11 mouse cellular contexts compared by ENCODE assay signal in the genomic region with DNA sequence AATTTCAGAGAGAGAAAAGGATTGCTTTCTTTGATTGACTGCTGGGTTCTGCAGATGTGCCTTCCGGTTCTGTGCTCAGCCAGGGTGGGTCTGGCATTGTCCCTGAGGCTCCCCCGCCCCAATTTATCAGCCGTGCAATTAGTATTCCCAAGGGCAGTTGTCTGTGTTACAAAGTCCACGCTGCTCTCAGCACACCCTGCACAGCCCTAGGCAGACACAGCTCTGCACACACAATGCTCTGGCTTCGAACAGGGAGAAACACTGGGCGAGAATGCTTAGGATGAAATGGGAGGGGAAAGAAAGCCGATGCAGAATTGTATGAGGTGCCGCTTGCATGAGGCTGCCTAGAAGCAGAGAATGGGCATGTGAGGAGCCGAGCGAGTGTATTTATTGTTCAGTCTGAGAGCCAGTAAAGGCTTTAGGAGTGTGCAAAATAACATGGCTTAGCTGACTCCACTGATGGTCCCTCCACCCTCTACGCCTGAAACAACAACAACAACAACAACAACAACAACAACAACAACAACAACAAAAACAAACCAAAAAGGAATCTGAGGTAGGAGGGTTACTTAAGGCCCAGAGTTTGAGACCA. TPM values are rescaled to one million over a fixed set of nuclear protein-coding genes. Genes with fewer than 3 reads are reported as not detected.
DNase-seq lines count a peak whose midpoint lies in the region; ATAC-seq lines count a peak whose summit lies in the region.
"Had no signal": no experiment of that assay in that cellular context is flagged by ENCODE, and none has a peak within 500 bp of the region (broad histone marks: within the 10 kb centered on the region; RNA-seq: fewer than 3 reads in every experiment).

No protein-coding gene starts in this region.

- no peaks in the 10 kb centered on the region for H3K36me3 ChIP-seq in hindbrain, embryonic 12.5 days
- H3K36me3 ChIP-seq in midbrain, embryonic 16.5 days (ENCODE audit: control insufficient read depth, insufficient read depth, low read length) = no peaks in the 10 kb centered on the region
- H3K36me3 ChIP-seq: limb, embryonic 13.5 days had no signal

- 21% methylated on average over 11 of the region's 11 CpGs for WGBS in hindbrain, embryonic 12.5 days
- 6% methylated on average over 11 of the region's 11 CpGs for WGBS in midbrain, embryonic 16.5 days

- H3K27ac ChIP-seq in hindbrain, embryonic 12.5 days = peak overlapping the region; percentile 98
- peak overlapping the region; percentile 93 for H3K27ac ChIP-seq in midbrain, embryonic 16.5 days (ENCODE audit: low read length)
- H3K27ac ChIP-seq: kidney, postnatal 0 days; limb, embryonic 13.5 days had no signal

- peaks cover 25% of the 10 kb centered on the region for H3K4me1 ChIP-seq in hindbrain, embryonic 12.5 days
- peaks cover 22% of the 10 kb centered on the region for H3K4me1 ChIP-seq in midbrain, embryonic 16.5 days (ENCODE audit: control insufficient read depth, insufficient read depth, low read length)
- H3K4me1 ChIP-seq: limb, embryonic 13.5 days had no signal

- H3K9me3 ChIP-seq in hindbrain, embryonic 12.5 days (replicated peaks) = no peaks in the 10 kb centered on the region
- H3K9me3 ChIP-seq in midbrain, embryonic 16.5 days (replicated peaks; ENCODE audit: control insufficient read depth, low read length, poor library complexity, severe bottlenecking) = no peaks in the 10 kb centered on the region
- H3K9me3 ChIP-seq: limb, embryonic 13.5 days had no signal

- no peak overlapping the region; the same call in 1 of the 2 replicates for H3K4me2 ChIP-seq in hindbrain, embryonic 12.5 days (replicated peaks)
- H3K4me2 ChIP-seq in midbrain, embryonic 16.5 days (ENCODE audit: low read length) = peak overlapping the region; percentile 18; the same call in 1 of the 2 replicates
- H3K4me2 ChIP-seq: heart, embryonic 11.5 days; limb, embryonic 13.5 days had no signal

- no peak overlapping the region for H3K4me3 ChIP-seq in hindbrain, embryonic 12.5 days
- H3K4me3 ChIP-seq in midbrain, embryonic 16.5 days (ENCODE audit: low read depth, low read length) = no peak overlapping the region
- H3K4me3 ChIP-seq: limb, embryonic 13.5 days had no signal

- peak overlapping the region; percentile 27; the same call in 1 of the 2 replicates for H3K9ac ChIP-seq in hindbrain, embryonic 12.5 days
- peak overlapping the region; percentile 39; the same call in 1 of the 2 replicates for H3K9ac ChIP-seq in midbrain, embryonic 16.5 days (ENCODE audit: low read depth, low read length)
- H3K9ac ChIP-seq: limb, embryonic 13.5 days had no signal

- no peaks in the 10 kb centered on the region for H3K27me3 ChIP-seq in hindbrain, embryonic 12.5 days
- H3K27me3 ChIP-seq in midbrain, embryonic 16.5 days (ENCODE audit: control insufficient read depth, insufficient read depth, low read depth, low read length) = no peaks in the 10 kb centered on the region
- H3K27me3 ChIP-seq: limb, embryonic 13.5 days had no signal

- DNase-seq in brain, adult 2 months (ENCODE audit: low read depth, low spot score) = peak; percentile 13
- DNase-seq in embryo, embryonic 10.5 days (ENCODE audit: low spot score) = peak; percentile 74
- no peak for DNase-seq in T-cell, adult 2 months (ENCODE audit: low spot score)
- no peak for DNase-seq in ovary, adult 18-20 months (ENCODE audit: low spot score)
- no peak for DNase-seq in cerebellum, adult 8-10 months
- DNase-seq: adrenal gland, postnatal 25 days had no signal

- ATAC-seq in hindbrain, embryonic 12.5 days (ENCODE audit: low FRiP score) = peak; percentile 94
- ATAC-seq in midbrain, embryonic 16.5 days = peak; percentile 90

RNA-seq across cellular contexts. Expression of a gene that starts 42.2 kb away (rescaled TPM):
- polyA plus RNA-seq in hindbrain, embryonic 12.5 days (2016; fragmentation: Nextera tagmentation; extraction: Ambion mirVana) = 64.4 and 66.1 TPM in 2 replicates
- polyA plus RNA-seq in midbrain, embryonic 16.5 days (2015; fragmentation: Nextera tagmentation; extraction: Ambion mirVana) = 40.9 and 41.7 TPM in 2 replicates

Comparison
In these comparisons a context has a peak if more than half of its experiments do, and no peak if none do; other contexts are left out.
1. DNase-seq: peak in brain, adult 2 months (single experiment) and embryo, embryonic 10.5 days (single experiment); none in T-cell, adult 2 months (single experiment), ovary, adult 18-20 months (single experiment) and cerebellum, adult 8-10 months (single experiment).